Mouse (Mus musculus): ENCODE data around the gene A030003K21Rik.

DNA sequence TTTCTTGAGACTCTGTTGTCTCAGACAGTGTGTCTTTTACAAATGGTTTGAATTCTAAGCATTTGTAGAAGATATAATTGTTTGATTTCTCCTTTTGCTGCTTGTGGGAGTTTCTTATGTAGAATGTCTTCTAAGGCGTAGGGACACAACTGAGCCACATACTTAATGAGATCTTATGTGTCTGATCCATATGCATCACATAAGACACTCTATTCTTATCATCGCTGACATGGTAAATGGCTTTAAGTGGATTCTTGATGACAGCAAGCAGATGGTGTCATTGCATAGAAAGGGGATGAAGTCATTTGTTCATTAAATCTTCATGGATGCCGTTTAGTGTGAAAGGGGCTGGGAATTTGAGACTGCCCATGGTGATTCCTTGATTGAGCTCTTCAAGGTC, 37.3 kb downstream of the A030003K21Rik start:
- TF ChIP-seq CTCF (IDR thresholded peaks at IDR 0.05; ENCODE audit: insufficient read depth, low read depth, low read length) (no peak), POLR2A (IDR thresholded peaks at IDR 0.05; ENCODE audit: insufficient read depth, low read depth, low read length) (no peak)
